Mouse (Mus musculus) R1 (cell line): ENCODE measurements around the gene BC034090.
A peak's percentile ranks its signal among the peaks of the same experiment; 100 is the strongest.
"Not testable (repeated sequence)": the region's sequence is repeated elsewhere in the genome, so short reads cannot be mapped to it uniquely, and the experiment has no call there.

Experiments
- DNase-seq: peaks from one replicate; pipeline ENCODE4 v3.0.0-alpha.2; 2018; ENCODE audit warnings: low read depth, low spot score

Gene BC034090

DNA sequence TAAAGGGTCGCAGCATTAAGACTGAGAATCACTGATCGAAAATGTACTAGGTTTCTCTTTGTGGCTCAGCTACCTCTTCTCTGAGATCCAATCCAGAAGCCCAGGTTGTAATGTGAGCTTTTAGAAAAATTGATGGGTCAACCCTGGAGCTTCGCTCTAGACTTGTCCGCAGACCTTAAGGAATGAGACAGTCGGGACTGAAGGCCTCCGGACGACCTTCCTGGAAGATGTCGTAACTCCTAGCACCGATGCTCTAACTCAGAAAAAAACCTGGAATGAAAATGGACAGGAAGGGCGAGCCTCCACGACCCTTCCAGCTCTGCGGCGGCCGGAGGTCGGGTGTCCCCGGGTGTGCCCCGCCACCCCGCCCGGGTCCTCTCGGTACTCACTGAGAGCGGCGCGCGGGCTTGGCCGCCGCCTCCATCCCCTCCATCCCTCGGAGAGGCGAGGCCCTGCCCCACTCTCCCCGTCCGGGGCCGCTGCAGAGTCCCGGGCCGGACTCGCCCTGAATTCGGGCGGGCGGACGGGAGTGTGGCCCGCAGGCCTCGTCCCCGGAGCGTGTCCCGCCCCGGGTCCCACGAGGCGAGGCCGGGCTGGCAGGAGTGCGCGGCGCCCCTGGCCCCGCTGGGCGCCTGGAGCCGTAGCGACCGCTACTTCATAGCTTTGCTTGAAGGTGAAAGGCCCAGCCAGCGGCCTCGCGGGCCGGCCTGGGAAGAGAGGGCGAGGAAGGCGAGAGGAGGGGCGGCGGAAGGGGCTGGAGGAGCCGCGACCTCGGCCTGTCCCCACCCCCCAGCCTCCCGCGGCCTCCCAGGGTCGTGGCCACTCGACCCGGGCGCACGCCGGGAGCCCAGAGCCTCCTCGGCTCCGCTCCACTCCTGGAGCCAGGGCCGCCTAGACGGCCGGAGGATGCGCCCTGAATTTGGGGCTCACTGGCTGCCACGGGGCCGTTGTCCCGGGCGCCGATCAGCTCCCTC lies at the start of gene BC034090:
TSS of gene BC034090 (minus strand) at position 648 of the 974 bp plus-strand sequence.
- peak; percentile 49 for DNase-seq

DNA sequence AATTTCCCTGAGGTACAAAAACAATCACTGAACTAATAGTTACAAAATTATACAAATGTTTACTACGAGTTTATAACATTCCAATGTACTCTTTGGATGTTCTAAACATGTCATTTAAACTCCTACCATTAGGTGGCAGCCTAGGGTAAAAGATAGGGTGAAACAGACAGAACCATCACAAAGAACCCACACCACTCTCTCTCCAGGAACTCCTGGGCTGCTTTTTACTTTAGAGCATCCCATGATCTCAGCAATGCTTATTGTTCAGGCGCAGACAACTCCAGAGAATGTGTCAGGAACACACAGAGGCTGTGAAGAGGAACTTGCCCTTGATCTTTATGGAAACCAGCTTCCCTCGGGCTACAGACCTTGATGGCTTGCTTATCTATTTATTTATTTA lies 49.2 kb upstream of the BC034090 start:
- peak; percentile 74 for DNase-seq

DNA sequence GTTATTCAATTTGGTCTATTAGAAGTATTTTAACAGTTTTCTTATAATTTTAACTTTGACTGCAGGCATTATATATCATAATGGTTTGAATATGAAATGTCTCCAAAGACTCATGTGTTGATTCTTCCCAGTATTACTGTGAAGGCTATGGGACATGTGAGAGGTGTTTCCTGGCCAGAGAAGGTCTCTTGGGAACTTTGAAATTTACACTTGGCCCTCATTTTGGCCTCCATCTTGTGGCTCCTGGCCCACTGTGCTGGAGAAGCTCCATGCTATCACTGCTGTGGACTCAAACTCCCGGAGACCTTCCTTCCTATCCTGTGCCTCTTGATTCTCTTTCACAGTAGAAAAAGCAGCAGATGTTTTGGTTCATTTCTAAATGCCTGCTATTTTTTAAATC lies 45.2 kb upstream of the BC034090 start:
- no peak for DNase-seq

DNA sequence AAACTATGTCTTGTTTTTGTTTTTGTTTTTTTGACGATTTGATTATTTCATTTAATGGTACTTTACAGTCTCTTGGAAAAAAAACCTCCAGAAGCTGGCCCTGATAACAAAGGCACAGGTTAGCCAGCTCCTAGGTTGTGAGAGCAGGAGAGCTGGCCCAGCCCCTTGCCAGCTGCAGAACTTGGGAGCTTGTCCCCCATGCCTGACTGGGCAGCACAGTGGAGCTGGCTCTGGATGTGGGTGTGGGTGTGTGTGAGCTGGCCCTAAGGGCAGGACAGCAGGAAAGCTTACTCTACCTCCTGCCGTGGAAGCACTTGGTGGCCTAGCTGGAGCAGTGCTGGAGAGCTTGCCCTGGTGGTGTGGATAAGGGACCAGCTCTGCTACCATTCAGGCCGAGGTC lies 43.8 kb upstream of the BC034090 start:
- no peak for DNase-seq

DNA sequence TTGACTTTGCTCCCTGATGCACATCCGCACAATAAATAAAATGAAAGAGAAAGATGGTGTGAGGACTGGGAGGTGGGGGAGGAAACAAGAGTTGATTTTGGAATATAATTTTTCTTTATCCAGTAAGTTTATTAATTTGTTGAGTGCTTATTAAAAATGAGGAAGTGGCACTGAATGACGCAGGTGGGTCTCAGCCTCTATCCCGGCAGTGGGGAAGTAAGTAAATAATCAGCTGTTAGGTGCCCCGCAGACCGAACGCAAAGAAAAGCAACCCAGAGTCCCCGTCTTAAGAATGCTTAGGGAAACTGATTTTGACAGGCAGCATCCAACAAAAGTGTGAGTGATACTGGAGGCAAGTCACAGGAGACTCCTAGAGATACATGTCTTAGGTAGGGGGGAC lies 39.6 kb upstream of the BC034090 start:
- DNase-seq, result no peak

DNA sequence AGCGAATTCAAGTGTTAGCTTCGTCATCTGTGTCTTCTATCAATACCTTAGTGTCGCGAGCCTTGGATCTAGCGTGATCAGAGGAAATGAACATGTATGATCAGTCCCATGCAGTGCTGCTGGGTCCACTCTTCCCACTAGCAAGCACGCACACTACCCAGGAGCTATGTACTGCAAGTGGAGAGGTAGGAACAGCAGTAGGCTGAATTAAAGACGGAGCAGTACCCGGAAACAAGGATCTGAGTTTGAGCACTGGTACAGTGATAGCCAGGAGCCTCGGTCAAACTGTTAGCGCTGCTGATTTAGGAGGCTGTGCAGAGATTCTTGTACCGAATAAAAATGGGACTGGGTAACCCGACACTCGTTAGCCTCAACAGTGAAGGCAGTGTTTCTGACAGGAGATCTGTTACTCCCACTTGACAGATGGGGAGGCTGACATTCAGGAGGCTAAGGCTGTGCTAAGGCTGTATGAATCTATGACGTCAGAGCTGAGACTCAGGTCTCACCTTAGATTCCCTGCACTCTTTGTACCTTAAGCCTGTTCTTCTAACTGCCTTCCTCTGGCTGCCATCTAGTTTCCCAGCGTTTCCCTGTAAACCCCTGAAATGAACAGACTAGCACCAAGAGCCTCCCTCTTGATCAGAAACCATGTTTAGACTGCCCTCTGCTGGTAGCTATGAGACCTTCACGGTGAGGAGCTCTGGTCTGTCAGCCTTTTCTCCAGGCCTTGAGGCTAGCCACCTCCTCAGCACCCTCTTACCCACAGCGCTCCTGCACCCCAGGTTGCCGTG lies 37.0 kb upstream of the BC034090 start:
- peak; percentile 80 for DNase-seq

DNA sequence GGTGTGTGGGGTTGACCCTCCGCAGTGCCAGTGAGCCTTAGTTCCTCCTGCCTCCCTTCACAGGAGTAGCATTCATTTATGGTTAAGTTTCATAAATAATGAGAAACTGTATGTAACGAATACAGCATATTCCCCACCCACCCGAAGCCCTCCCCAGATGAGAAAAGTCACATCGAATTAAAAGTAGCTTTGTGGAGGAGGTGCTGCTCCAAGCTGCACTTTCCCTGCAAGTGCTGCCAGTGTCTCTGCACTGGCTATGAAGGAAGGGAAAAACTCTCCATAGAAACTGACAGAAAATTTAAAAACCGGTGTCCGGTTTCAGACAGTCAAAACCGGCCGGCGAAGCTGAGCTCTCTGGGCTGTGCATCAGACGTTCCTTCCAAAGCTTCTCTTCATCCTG lies 36.1 kb upstream of the BC034090 start:
- DNase-seq, result no peak

DNA sequence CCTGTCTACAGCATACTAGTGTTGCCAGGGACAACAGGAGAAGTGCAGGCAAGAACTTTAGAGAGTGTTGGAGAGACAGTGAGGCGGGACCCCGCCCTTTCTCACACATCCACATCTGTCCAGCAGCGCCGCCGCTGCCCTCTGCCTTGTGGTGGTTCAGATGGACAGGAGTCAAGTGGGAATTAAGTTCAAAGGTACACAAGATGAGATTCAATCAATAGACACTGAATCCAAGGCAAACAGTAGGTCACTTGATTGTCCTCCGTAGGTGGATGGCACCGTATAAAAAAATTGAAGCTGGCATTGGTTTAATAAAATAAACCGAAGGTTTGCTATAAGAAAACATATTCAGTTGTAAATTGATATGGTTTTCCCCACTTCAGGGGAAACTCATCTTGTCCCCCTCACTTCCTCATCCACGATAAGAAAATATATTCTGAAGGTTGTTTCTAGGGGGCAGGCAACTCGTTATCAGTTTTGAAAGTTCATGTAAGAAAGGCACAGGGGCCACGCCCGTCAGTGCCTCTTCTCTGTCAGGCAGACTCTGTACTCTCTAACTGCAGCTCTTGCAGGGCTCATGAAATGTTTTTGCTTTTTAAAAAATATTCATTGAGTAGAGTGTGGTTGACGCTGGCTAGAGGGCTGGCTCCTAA lies 32.3 kb upstream of the BC034090 start:
- DNase-seq, result no peak

DNA sequence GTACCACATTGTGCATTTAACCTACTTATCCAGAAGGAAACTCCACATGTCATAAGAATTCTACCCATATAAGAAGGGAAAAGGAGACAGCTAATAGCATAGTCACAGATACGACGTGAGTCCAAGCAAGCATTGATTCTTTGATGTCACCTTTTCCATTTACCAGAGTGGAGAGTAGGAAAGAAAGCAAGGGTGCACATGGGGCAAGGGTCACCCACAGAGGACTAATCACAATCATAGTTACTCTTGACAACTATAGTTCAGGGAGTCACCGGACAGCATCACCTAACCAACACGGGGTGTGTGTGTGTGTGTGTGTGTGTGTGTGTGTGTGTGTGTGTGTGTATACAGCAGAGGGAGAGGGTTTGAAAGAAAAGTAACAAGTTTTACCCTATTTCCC lies 31.5 kb upstream of the BC034090 start:
- DNase-seq, result no peak

DNA sequence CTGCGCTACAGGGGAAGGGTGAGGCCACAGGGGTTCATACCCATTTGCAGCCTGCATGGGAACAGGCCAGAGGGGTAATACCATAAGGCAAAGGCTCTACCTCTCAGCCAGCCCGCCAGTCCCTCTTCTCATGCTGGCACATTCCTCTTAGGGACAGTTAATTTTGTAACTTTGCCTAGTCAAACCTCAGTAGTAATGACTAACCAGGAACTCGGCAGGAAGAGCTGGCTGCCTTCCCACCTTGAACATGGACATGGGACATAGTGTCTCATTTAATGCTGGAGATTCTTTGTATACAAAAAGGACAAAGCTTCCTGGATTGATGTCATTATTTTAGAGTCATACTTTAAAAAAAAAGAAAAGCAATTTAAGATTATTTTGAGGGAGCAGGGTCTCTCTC lies 30.7 kb upstream of the BC034090 start:
- DNase-seq, result no peak

DNA sequence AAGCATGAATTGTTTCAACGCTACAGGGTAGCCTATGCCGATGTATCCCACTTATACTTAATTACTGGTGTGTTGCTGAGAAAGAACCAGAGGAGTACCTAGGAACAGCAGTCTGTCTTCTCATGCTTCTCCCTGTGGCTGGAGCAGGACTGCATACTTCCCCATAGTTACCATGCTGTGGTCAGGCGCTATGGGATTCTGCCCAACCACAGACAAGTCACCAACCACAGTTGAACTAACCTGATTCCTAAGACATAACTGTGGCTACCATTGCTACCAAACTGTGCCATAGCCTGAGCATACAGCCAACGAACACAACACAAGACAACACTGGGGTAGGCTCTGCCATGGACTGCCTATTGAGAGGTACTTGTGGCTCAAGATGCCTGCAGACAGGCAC lies 28.7 kb upstream of the BC034090 start:
- DNase-seq, result no peak

DNA sequence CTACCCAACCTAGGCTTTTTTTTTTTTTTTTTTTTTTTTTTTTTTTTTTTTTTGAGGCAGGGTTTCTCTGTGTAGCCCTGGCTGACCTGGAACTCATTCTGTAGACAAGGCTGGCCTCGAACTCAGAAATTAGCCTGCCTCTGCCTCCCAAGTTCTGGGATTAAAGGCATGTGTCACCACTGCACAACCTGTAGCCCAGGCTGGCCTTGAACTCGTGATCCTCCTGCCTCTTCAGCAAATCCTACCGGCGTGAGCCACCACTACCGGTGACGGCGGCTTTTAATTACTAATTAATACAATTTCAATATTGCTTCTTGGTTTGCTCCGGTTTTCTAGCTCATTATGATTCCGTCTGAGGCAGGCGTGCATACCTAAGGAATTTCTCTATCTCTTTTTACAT lies 18.3 kb upstream of the BC034090 start:
- not testable (repeated sequence) for DNase-seq

DNA sequence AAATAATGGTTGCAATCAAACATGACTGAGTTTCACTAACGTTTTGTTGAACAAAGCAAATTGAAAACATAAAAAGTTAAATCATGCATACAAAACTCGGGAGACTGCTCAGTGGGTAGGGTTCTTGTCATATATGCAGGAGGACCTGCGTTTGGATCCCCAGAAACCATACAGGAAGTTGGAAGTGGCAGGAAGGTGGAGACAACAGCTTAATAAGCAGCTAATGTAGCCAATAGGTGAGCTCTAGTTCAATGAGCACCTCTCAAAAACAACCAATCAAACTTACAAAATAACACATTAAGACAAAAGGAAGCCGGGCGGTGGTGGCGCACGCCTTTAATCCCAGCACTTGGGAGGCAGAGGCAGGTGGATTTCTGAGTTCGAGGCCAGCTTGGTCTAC lies 10.1 kb upstream of the BC034090 start:
- no peak for DNase-seq

DNA sequence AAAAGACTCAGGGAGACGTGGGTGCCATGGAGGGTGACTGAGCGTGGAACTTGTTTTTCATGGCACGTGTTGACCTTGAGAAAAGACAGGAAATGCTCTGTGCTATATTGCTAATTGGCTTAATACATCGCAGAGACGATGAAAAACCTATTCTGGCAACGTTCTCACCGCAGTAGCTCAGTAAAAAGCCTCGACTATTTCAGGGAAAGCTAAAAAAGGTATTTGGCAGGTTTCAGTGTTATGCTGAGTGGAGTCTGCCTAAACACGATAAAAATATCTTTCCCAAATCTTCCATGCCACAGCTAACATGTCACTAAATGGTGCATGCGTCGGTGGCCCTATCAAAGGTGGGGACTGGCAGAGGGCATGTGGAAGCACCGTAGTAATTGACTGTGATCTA lies 8.9 kb upstream of the BC034090 start:
- no peak for DNase-seq

DNA sequence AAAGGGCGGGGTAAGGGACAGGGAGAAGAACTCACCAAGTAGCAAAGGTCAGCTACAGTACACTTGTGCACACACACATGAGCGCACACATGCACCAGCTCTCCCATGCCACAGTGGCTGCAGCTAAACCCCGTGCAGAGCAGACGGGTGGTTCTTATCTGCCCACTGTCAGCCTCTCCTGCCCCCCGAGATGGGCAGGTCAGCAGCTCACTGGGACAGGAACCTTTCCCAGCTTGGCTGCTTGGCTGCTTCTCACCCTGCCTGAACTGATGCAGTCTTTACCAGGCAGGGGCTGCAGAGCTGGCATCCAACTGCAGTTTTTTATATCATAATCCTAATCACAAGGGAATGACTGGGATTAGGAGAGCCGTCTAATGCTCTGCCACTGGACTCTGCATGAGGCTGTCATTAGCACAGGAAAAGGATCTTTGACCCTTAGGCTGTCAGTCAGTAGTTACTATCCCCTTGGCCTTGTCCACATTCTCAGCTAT lies 8.4 kb upstream of the BC034090 start:
- DNase-seq, result no peak

DNA sequence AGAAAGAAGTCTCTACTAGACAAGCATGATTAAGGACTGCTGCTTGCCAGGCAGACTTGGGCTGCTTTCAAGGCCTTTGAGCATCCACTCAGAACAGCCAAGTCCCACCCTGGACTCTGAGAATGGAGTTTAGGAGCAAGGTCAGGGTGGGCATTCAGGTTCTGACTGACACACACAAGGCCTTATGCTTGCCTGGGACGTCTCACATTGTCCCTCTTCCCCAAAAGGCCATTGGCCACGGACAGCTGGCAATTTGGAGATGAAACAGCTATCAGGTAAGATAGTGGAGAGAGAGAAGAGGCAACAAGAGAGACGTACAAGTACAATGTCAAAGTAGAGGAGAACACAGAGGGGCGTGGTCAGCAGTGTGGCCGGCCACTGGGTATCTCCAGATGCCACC lies 7.4 kb upstream of the BC034090 start:
- no peak for DNase-seq

DNA sequence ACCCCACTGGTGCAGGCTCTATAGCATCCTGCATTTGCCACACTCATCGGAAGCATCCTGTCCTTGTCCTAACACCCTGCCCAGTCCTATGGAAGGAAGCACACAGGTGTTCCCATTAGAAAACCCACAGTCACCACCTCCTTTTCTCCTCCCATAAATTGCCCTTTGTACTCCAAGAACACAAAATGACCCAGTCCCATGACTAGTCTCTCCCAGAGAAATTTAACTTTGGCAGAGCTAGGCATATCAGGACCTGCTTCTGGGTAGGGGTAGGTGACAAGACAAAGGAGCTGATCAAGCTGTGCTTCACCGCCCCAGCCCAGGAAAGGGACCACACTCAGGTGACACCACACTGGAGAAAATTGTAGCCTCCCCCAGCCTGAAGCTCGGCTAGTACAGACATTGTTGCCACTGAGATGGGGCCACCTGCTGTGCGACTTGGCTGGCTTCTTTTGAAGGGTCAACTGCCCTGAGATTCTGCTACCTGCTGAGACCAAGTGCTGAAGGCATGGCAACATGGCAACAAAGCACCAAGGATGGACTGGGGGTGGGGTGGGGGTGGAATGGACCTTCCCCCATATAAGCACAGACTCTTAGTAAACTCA lies 6.4 kb upstream of the BC034090 start:
- peak; percentile 69 for DNase-seq

DNA sequence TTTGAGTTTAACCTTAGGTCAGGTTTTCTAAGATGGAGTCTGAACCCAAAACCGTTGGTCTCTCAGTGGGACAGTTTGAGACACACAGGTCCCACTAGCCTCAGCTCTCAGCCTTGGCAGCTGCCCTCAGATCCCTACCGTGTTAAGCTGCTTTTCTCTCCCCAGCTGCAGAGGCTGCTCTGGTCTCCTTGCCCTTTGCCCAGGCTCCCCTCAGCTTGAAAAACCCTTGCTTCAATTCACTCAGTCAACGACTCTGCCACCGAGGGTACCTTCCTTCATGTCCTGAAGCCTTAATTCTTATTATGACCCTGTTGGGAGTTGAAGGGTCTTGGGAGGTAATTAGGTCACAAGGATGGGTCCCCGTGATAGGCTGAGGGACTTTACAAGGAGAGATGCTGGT lies 5.7 kb upstream of the BC034090 start:
- DNase-seq, result no peak

DNA sequence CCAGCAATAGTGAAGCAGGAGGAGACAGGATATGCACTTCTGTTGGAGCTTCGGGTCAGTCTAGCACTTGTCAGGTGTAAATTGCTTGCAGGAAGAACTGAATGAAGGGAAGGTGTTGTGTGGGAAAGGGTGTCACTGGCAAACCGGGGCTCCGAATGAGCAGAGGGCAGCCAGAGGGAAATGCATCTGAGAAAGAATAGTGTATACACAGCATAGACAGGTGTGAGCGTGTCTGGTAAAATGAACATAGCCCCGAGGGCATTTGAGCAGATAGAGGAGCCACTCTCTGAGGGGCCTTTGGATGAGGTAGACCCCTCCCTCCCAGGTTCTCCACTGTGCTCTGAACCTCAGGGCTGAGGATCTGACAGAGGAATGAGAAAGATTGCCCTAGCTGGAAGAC lies 3.8 kb upstream of the BC034090 start:
- DNase-seq, result peak; percentile 60

DNA sequence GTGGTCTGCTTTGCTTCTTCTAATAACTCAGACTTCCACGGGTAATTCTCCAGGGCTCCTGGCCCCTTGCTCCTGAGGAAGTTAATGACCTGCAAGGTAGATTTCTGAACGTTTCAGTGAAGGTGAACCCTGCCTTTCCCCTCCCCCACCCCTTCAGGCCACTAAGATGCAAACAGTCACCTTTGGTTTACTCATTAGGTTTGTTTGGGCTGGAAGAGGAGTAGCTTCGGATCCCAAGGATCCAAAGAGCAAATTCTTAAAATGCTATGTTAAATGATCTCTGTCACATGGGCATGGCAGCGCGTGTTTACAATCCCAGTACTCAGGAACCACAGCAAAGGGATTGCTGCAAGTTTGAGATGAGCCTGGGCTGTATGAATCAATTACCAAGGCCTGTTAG lies 3.2 kb upstream of the BC034090 start:
- peak; percentile 19 for DNase-seq

DNA sequence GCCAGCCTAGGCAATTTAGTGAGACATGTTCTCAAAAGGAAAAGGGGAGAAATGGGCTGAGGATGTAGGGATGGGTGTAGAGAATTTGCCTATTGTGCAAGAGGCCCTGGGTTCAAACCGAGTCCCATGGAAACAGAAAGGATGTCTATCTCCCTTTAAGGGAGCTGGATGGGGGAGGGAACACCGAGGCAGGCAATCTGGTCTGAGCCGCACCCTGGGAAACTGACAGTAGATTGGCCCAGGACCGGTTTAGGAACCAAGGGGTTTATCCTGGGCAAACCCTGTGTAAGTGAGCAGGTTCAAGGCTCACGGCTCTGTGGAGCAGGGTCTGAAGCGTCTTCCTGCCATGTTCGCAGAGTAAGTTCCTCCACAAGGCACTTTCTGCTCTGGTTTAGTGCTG lies 1.3 kb upstream of the BC034090 start:
- DNase-seq, result peak; percentile 34

DNA sequence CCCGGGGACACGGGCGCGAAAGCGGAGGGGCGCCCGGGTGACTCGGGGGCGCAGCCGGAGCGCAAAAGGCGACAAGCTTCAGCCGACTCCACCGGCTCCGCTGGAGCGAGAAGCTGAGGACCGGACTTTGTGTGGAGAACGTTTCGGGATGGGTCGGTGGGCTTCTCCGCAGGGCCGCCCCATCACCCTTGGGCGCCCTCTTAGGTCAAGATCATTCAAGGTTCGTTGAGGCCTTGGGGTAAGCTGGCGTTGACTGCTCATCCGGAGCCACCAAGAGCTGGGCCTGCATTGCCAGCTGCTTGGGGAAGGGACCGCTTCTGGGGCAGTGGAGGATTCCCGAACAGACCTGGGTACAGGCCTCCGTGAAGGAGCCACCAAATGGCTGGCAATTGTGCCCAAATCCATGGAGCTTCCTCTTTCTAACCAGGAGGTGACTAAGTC lies 547 bp upstream of the BC034090 start:
- DNase-seq, result peak; percentile 43
